Mouse (Mus musculus): ENCODE data around the gene Eya2.
"Not testable (repeated sequence)": the region's sequence is repeated elsewhere in the genome, so short reads cannot be mapped to it uniquely, and the experiment has no call there.

The Eya2 gene

DNA sequence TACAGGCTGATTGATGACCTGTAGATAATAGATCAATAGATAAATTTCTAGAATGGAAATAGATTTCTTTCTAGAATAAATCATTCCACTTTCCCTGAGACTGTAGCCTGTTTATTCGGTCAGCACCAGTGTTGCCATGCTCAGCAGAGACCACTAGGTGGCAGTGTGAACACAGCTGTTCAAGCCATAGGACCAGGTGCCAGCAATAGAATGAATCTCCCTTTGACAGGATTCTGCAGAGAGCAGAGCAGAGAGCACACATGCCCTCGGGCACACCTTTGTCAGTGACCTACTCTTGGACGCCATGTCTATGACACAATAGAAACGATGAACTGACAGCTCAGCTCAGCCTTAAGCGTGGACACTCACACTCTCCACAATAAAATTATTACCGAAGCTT, 184.1 kb downstream of the Eya2 start:
- DNase-seq (ENCODE audit: low spot score in 2 of 2) = peak; percentile 38 to 51

DNA sequence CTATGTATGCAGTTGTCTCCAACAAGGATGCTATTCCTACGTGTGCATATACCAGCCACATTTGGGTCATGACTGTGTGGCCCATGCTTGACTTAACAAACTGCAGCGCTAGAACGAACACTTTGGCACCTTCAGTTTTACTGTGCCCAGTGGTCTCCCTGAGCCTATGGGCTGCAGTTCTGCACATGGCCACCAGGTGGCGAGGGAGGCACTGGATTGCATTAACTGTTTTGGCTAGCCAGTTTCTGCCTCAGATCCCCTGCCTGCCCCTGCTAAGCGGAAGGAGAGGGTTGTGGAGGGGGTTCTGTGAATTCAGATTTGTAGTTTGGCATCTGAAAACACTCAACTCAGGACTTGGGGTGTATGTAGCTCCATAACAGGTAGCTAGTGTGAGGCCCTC, 187.5 kb downstream of the Eya2 start:
- DNase-seq (ENCODE audit: low spot score in 2 of 2) = peak; percentile 43 to 52

DNA sequence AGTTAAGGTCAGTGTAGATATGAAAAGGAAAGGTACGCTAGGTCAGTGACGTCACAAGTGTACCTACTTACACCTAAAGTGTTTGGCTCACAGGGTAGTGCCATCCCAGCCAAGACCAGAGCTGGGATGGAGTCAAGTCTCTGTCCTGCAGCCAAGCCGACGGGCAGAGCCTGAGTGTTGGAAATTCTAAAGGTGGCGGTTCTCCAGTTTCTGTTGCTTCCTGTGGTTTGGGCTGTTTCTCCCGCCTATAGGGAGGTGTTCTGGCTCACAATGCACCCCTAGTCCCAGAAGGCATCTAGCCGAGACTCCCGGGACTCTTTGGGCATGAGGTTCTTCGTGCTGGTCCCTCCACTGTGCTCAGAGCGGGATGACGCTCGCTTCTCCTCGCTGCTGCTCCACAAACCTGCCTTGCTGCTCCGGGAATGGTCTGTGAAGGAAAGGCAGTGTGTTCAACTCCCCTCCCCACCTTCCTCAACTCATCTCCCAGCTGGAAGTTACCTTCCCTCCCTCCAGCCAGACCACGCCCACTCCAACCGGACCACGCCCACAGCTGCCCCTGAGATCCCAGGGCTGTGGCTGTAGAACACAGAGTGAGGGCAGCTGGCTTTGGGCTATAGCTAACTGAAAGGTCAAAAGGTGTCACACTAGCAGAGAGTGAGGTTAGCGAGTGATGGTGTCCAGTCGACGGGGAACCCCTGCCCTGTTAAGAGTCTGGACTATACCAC, 190.6 kb downstream of the Eya2 start:
- no peak for DNase-seq (ENCODE audit: low spot score in 2 of 2)

DNA sequence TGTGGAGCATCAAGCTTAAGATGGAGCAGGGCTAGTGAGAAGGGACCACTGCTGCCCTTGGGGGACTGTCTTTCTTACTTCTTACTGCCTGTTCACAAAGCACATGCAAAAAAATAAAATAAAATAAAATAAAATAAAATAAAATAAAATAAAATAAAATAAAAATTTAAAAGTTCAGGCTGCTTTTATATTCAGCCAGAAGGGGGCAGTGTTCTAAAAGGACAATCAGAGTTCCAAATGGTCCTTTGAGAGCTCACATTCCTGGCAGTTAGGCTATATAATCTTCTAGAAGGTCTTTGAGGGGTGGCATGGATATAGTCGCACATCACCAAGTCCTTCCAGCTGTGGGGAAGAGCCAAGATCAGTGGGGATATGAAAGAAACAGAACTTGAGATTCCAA, 191.6 kb downstream of the Eya2 start:
- no peak for DNase-seq (ENCODE audit: low spot score in 2 of 2)

DNA sequence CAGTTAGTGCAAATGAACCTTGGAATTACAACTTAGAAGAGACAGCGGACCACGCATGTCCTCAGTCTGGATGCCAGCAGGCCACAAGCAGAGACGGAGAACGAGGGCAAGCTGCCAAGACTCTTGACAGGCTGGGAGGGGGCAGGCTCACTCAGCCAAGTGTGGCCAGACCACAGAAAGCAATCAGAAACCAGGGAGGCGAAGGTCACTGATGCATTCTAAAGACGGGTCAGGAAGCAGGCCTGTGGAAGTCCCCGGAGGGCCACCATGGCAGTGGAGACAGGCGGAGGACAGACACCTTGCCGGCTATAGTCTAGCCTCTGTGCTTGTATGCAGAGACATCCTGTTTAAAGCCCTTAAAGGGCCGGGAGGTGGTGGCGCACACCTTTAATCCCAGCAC, 193.2 kb downstream of the Eya2 start:
- peak; percentile 27 to 28 for DNase-seq (ENCODE audit: low spot score in 2 of 2)

DNA sequence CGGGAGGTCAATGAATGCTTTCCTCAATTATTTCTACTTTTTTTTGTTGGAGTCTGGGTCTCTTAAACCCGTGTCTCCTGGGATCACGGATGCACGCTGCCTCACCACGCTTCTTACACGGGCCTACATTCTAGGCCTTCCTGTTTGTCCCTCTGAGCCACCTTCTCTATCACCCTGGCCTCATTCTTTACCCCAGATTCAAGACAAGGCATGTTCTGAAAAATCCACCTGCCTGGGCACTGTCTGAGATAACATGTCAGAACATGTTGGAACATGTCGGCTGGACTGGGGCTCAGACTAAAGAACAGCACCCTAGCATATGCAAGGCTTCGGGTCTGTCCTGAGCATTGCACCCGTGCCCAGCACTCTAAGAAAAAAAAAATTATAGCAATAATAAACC, 194.0 kb downstream of the Eya2 start:
- no peak for DNase-seq (ENCODE audit: low spot score in 2 of 2)

DNA sequence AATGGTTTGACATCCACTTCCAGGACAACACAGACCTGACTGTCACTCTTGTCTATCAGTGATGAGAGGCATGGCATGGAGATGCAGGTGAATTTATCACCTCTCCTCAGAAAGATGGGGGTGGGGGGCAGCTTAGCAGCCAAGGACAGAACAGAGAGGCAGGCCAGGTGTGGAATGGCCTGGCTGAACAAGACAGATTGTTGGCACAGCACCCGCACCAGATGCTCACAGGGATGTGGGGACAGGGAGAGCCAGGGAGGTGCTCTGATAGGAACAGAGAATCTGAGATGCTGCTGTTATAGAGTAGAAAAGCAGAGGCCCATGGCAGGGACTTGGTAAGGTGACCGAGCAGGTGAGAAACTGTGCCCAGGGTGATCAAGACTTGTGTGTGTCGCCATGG, 194.8 kb downstream of the Eya2 start:
- DNase-seq (ENCODE audit: low spot score in 2 of 2) = no peak

DNA sequence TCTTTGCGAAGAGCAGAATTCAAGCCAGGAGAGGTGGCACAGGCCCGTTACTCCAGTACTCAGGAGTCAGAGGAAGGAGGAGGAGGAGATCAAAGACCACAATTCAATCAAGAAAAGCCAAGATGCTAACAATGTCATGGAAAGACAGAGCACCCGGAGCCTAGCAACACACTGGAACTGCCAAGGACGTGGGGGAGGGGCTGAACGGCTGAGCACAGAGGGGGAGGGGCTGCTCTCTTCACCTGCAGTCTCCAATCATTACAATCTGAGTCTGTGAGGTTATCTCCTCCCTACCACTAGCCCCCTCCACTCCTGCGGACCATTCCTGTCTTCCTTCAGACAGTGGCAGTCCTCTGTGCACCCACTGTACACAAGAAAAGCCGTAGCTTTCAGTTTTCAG, 196.2 kb downstream of the Eya2 start:
- DNase-seq (ENCODE audit: low spot score in 2 of 2) = no peak

DNA sequence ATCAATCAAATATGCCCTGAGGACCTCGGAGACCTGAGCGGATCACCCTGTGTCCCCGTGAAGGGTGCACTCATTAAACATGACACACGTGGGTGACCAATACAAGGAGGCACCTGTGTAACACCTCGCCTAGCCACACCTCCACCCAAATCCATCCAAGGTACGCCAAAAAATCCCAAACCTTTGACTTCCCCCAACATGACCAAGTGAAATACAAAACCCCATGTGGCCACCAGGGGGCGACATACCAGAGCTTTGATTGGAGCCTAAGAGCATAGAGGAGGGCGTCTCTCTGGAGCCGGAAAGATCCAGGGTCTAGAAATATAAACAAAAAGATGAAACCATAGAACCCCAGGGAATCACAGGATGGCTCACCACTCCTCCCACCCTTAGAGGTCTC, 196.8 kb downstream of the Eya2 start:
- DNase-seq (ENCODE audit: low spot score in 2 of 2) = peak in 1 of 2 experiments; percentile 43

DNA sequence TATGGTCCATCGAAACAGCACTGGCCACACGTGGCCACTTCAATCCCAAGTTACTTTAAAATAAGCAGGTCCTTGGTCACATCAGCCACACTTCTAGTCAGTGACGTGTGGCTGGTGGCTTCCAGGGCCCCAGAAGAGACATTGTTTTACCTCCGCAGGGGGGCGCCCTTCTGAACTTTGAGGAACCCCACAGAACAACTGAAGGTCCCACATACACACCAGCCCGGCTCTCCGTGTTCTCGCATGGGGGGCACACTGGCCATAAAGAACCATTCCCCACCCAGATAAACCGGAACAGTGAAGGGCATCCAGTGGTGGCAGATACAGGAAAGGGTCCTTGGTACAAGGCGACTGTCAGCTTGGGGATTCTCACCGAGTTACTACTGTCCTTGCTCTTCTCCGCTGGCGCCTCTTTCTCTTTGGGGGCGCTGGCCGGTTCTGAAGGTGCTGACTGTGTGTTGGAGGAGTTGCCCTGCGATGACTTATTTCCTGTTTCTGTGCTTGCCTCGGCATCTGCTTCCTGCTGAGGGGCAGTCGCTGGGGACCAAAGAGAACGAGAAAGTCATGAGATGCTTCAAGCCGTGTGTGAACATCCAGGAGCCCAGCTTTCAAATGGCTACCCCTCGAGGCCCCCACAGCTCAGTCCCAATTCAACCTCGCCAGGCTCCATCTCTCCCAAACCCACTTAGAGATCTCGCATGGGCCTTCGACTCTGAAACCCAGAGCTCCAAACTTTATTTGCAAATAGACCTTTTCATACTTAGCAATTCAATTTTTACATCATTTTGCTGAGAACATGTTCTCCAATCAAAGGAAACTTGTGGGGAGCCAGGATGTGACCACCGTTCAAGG, 197.8 kb downstream of the Eya2 start:
- DNase-seq (ENCODE audit: low spot score in 2 of 2) = peak; percentile 47 to 54

DNA sequence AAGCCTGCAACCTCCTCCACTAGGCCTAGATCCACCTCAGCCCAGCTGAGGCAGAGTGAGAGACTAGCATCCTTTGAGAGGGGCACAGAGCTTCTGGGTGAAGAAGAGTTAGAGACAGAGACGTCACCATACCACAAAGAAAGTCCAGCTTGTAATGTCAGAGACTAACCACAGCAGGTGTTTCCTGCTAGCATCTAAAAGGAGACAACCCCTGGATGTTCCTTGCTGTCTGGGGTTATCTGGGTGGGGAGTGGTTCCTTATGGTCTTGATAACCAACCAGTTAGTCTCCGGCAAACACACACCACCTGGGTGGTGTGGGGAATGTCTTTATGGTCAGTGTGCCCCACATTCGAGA, 198.4 kb downstream of the Eya2 start:
- DNase-seq (ENCODE audit: low spot score in 2 of 2) = no peak

DNA sequence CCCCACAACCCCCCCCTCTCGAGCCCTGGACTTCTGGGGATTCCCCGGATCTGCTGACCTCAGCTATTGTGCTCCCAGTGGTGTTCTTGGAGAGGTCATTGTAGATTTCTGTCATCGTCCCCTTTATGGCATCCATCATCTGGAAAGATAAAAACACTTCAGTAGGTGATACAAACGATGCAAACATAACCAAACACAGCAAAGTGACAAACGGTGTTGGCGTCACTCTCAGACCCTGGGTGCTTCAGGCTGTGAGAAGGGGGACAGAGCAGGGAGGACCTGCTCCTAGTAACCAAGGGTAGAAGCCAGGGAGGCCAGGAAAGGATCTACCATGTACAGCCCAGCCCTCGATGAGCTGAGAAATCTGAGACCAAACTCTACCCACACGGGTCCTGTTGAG, 203.0 kb downstream of the Eya2 start:
- DNase-seq (ENCODE audit: low spot score in 2 of 2) = no peak

DNA sequence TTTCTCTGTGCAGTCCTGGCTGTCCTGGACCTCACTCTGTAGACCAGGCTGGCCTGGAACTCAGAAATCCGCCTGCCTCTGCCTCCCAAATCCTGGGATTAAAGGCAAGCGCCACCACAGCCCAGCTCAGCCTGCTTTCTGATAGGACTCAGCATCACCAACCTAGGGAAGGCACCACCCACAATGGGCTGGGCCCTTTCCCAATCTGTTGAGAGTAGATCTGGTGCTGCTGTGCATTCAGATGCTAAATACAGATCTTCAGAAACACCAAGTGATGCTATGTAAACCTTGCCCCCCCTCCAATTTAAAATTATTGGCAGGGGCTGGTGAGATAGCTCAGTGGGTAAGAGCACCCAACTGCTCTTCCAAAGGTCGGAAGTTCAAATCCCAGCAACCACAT, 205.3 kb downstream of the Eya2 start:
- not testable (repeated sequence) for DNase-seq (ENCODE audit: low spot score in 2 of 2)

DNA sequence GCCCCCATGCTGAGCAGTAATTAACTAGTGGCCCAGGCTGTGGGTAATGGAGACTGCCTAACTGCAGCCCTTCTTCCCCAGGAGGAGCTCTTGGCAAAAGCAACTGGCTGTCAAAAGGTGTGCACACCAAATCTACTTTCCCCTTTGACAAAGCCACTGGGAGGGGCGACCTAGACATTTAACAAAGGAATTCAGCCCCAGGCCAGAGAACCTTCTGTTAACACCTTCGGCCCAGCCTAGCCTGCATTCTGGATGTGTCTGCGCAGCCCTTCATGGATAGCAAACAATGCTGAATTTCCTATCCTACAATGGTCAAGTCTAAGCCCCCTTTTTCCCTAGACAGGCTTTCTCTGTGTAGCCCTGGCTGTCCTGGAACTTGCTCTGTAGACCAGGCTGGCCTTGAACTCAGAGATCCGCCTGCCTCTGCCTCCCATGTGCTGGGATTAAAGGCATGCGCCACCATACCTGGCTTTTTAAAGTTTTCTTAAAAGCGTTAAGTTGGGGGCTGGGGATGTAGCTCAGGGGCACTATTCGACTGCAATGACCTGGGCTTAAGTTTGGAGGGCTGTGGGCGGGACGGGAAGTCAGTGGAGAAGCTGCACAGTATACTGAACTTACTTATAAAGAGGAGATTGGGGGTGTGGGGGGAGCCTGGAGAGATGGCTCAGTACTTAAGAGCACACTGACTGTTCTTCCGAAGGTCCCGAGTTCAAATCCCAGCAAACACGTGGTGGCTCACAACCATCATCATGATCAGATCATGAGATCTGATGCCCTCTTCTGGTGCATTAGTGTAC, 213.5 kb downstream of the Eya2 start:
- DNase-seq (ENCODE audit: low spot score in 2 of 2) = no peak

DNA sequence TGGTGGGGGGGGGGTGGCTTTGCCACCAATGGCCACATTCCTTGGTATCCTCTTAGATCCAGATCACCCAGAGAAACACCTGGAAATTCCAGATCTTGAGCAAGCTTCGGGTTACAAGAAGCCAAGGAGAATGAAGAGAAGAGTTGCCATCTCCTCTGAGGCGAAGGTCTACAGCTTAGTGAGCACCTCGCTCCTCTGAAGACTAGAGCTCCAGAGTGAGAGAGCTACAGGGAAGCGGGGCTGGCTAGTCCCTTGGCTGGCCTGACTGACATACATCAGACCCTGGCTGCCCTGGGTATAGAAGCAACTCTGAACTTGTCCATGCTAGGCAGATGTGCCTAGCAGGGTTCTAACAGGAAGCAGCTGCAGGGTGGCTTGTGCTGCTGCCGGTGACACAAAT, 214.3 kb downstream of the Eya2 start:
- DNase-seq (ENCODE audit: low spot score in 2 of 2) = no peak

DNA sequence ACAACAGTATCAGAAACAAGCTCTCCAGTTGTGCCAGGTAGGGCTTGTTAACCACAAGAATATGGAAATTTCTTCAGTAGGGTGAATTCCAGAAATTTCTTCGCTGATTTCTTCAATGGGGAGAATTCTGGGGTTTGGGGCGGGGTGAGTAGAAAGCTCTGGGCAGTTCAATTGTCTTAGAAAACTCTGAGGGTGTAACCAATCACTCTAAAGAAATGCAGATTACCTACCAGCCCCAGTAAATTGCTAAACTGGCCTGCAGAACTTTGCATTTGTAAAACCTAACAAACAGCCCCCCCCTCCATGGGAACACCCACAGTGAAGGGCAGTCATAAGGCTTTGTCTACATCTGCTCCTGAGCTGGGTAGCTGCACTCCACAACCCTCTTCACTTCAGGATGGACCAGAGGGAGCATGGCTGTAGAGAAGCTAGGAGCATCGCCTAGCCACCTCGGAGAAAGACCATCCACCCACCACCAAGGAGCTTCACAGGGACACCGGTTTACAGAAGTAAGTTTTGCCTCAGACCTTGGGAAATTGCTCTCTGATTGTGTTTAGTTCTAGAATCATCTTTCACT, 215.2 kb downstream of the Eya2 start:
- no peak for DNase-seq (ENCODE audit: low spot score in 2 of 2)

DNA sequence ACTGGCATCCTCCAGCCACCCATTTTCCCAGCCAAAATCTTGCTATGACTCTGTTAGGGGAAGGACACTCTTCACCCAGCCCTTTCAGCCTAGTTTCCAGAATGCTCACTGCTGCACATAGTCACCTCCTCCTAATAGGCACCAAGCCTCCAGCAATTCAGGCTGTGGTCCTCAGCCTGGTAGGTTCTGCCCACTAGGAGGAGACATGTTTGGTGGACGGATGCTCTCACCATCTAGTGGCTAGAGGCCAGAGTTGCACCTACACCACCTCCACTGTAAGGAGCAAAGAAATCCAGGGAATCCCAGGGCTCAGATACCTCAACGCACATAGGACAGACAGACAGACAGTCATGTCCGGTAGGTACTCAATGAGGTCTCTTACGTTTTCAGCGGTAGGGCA, 216.7 kb downstream of the Eya2 start:
- DNase-seq (ENCODE audit: low spot score in 2 of 2) = peak; percentile 37 to 38

DNA sequence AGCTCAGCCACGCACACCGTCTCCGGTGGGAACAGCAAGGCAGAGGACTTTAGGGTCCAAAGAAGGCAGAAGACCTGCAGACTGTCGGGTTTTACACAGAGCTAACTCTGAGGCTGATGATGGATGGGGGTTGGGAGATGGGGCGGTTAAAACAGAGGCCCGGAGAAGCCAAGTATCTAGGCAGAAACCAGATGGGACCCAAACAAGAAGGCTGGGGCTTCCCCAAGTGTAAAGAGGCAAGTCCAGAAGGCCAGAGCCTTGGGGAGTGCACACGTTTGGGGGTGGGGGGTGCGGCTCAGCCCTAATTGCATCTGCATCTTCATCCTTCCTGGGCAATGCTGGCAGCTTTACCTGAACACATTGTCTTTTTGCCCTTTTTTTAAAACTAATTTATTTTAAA, 218.1 kb downstream of the Eya2 start:
- DNase-seq (ENCODE audit: low spot score in 2 of 2) = no peak

DNA sequence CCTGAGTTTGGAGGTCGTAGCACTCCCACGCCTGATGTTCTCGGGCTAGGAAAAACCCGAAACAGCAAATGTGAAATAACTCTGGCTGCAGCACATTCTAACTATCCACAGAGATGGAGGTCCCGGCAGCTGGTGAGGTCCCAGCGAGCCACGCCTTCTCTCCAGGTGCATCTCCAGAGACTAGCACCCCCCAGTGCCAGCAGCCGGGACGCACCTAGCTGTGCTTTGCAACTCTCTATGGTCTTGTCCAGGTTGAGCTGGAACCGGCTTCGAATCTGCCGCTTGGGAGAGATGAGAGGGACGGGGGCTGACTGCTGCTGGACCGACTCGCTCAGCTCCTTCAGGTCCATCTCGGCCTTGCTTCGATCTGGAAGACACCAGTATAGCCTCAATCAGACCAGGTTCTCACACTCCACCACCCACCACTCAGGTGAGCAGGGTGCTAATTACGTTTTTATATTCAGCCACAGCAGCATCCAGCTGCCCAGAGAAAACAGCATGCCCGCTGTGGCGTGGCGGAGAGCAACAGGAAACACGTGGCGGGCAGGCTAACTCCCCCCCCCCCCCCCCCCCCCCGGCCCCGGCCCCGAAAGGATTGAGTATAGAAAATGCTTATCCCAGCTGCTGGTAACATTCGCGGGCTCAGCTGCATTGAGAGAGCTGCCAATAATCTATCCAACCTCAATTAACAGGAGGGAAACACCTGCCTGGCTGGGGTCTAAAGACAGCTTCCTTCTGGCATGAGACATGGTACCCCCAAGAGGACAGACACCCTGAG, 220.5 kb downstream of the Eya2 start:
- DNase-seq (ENCODE audit: low spot score in 2 of 2) = no peak

DNA sequence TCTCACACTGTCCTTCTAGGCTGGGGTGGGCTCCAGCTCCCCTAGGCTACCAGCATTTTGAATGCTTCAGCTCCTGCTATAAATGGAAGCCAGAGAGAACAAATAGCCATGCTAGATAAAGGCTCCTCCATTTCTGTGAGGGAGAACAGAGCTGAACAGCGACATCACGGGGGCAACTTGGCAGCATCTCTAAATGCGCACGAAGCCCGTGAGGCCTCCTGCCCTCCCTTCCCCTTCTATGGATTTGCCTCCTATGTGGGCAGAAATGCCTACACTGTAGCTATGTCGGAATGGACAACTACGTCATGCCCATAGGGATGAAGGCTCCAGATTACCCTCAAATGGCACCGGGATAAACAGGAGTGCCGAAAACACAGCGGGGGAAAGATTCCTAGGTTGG, 222.6 kb downstream of the Eya2 start:
- no peak for DNase-seq (ENCODE audit: low spot score in 2 of 2)

DNA sequence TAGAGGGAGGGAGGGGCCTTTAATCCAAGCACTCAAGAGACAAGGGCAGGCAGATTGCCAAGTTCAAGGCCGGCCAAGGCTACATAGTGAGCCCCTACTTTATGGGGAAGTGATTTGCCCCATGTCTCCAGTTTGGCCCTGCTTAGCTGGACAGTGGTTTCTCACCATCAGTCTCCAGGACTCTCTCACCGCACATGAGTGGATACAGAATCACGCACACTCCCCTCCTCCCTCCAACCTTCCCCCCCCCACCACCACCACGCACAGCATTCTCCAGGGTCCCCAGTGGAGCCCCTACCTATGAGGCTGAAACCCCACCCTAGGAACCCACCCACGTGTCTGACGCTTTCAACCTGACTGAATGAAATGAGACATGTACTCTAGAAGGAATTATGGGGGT, 223.7 kb downstream of the Eya2 start:
- DNase-seq (ENCODE audit: low spot score in 2 of 2) = no peak
